Mouse (Mus musculus) midbrain, embryonic 16.5 days (tissue): ENCODE measurements around the gene Atp6v0e. TPM values are rescaled to one million over a fixed set of nuclear protein-coding genes. Genes with fewer than 3 reads are reported as not detected.

Experiments
- ATAC-seq: fragments of 200-750 bp; cut with Nextera tagmentation; 2 replicates; pipeline ENCODE4 v1.8.0; 2017; ENCODE audit warnings: moderate TSS enrichment
- H3K27ac ChIP-seq: fragments of 300-500 bp; sonication (generic); 2 replicates; pipeline ENCODE4 v1.5.1; 2014; ENCODE audit warnings: mild to moderate bottlenecking, low read length, mixed read lengths
- H3K27me3 ChIP-seq: fragments of 300-500 bp; sonication (generic); 2 replicates; pipeline ENCODE4 v1.6.1; 2014; ENCODE audit warnings: low read depth, low read length, mixed read lengths; ENCODE audit not compliant: control insufficient read depth, insufficient read depth
- H3K36me3 ChIP-seq: fragments of 300-500 bp; sonication (generic); 2 replicates; pipeline ENCODE4 v1.6.1; 2014; ENCODE audit warnings: mild to moderate bottlenecking, low read length, moderate library complexity, mixed read lengths; ENCODE audit not compliant: control insufficient read depth, insufficient read depth
- H3K4me1 ChIP-seq: fragments of 300-500 bp; sonication (generic); 2 replicates; pipeline ENCODE4 v1.6.1; 2014; ENCODE audit warnings: mild to moderate bottlenecking, low read length, mixed read lengths; ENCODE audit not compliant: control insufficient read depth, insufficient read depth
- H3K4me2 ChIP-seq: fragments of 300-500 bp; sonication (generic); 2 replicates; pipeline ENCODE4 v1.6.1; 2014; ENCODE audit warnings: mild to moderate bottlenecking, low read length, mixed read lengths
- H3K4me3 ChIP-seq: fragments of 300-500 bp; sonication (generic); 2 replicates; pipeline ENCODE4 v1.5.1; 2014; ENCODE audit warnings: low read depth, mild to moderate bottlenecking, low read length, moderate library complexity, mixed read lengths
- H3K9ac ChIP-seq: fragments of 300-500 bp; sonication (generic); 2 replicates; pipeline ENCODE4 v1.6.1; 2014; ENCODE audit warnings: low read depth, low read length, mixed read lengths
- H3K9me3 ChIP-seq: fragments of 300-500 bp; sonication (generic); replicated peaks from 2 replicates; pipeline ENCODE4 v1.6.1; 2014; ENCODE audit warnings: mild to moderate bottlenecking, low read length, mixed read lengths; ENCODE audit not compliant: control insufficient read depth, poor library complexity, severe bottlenecking
- WGBS: fragments of 180-500 bp; shearing (Covaris S2); extraction: QIAGEN DNeasy Blood & Tissue Kit; methylation state at CpG from one replicate; pipeline ENCODE4 v1.1.7; 2014; 5-methylcytosine and 5-hydroxymethylcytosine counted together
- polyA plus RNA-seq: library from polyadenylated mRNA; unstranded; fragments of >200 nt; fragmentation: Nextera tagmentation; extraction: Ambion mirVana; gene quantifications from 2 replicates; pipeline ENCODE4 v1.2.1, GENCODE M21; 2015

Atp6v0e gene
- polyA plus RNA-seq, 1 experiment from 2014 or later = 83.0 TPM

DNA sequence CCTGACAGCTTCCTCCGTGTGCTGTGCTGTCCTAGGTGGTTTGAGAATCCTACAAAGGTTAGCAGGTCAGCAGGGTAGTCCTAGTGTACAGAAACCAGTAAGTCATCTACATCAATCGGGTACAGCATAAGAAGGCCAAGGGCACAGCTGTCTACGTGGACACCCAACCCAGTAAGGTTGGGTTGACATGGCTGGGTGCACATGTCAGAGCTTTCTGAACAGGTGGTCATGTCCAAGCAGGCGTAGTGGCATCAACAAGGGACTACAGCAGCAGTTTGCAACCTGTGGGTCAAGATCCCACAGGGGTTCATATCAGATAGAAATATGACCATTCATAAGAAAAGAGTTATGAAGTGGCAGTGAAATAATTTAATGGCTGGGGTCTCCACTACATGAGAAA, 2.6 kb downstream of the Atp6v0e start:
- Histone ChIP-seq H3K4me1 (peaks cover 6% of the 10 kb centered on the region), H3K9ac (no peak overlapping the region), H3K27ac (no peak overlapping the region), H3K4me2 (no peak overlapping the region), H3K36me3 (no peaks in the 10 kb centered on the region), H3K4me3 (no peak overlapping the region), H3K9me3 (no peaks in the 10 kb centered on the region), H3K27me3 (no peaks in the 10 kb centered on the region)
- ATAC-seq = no peak
- 88% methylated on average over 4 of the region's 4 CpGs for WGBS

DNA sequence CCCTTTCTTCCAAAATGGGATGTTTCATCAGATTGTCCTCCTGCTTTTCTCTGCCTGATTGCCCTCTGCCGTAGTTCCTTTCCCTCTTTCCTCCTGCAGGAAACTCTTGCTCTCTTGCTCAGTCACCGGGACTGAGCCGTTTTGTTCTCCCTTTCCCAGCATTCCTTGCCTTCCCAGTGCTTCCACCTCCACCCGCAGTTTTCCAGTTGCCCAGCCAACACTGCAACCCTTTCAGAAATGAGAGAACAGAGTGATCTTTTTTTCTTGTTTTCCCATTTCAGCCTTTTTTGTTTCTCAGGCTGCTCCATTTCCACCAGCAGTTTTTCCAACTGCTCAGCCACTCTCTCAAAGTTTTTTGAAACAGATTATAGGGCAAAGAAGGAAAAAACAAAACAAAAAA, 8.2 kb downstream of the Atp6v0e start:
- no peak overlapping the region for H3K4me3 ChIP-seq
- no peaks in the 10 kb centered on the region for H3K4me1 ChIP-seq
- H3K27me3 ChIP-seq = peaks cover 8% of the 10 kb centered on the region
- no peak overlapping the region for H3K4me2 ChIP-seq
- 52% methylated on average over 4 of the region's 4 CpGs for whole genome bisulfite sequencing
- H3K9ac ChIP-seq = no peak overlapping the region
- no peak for ATAC-seq
- H3K9me3 ChIP-seq = no peaks in the 10 kb centered on the region
- no peak overlapping the region for H3K27ac ChIP-seq
- H3K36me3 ChIP-seq = no peaks in the 10 kb centered on the region

DNA sequence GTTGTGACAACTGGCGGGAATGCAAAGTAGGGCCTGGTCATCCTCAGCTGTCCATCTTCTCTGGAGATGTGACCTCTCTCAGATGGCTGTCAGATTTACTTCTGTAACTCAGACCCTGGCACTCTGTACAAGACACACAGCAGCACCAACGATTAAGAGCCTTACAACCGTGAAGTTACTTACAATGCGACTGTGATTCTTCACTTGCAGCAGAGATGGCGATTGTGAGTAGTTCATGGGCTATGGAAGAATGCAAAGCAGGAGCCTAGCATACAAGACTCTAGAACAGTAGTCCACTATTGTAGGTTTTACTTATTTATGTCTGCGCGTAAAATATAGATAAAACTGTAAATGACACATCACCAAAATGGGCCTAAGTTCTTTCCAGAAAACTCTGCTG, 12.8 kb downstream of the Atp6v0e start:
- Histone ChIP-seq H3K9me3 (no peaks in the 10 kb centered on the region), H3K36me3 (no peaks in the 10 kb centered on the region), H3K27me3 (peaks cover 8% of the 10 kb centered on the region), H3K27ac (peak overlapping the region; percentile 91), H3K4me1 (peaks cover 22% of the 10 kb centered on the region), H3K9ac (peak overlapping the region; percentile 87), H3K4me2 (peak overlapping the region; percentile 87), H3K4me3 (peak overlapping the region; percentile 84)
- peak; percentile 71 for ATAC-seq
- 18% methylated on average over 7 of the region's 7 CpGs for WGBS

DNA sequence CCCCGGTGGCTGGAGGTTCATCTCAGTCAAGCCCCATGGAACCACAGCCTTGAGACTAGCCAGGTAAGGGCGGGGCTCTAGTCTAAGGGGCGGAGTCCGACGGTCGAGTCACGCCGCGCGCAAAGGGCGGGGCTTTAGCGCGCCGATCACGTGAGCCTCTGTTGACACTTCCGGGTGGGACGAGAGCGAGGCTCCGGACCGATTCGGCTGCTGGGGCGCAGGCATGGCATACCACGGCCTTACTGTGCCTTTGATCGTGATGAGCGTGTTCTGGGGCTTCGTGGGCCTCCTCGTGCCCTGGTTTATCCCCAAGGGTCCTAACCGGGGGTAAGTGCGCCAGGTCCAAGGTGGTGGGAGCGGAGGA, 13.2 kb downstream of the Atp6v0e start:
- Histone ChIP-seq H3K27me3 (peaks cover 8% of the 10 kb centered on the region), H3K4me2 (peak overlapping the region; percentile 87), H3K9ac (peak overlapping the region; percentile 87), H3K4me1 (peaks cover 22% of the 10 kb centered on the region), H3K9me3 (no peaks in the 10 kb centered on the region), H3K27ac (peak overlapping the region; percentile 91), H3K4me3 (peak overlapping the region; percentile 84), H3K36me3 (no peaks in the 10 kb centered on the region)
- under 1% methylated on average over 30 of the region's 30 CpGs for WGBS
- peak; percentile 94 for ATAC-seq

DNA sequence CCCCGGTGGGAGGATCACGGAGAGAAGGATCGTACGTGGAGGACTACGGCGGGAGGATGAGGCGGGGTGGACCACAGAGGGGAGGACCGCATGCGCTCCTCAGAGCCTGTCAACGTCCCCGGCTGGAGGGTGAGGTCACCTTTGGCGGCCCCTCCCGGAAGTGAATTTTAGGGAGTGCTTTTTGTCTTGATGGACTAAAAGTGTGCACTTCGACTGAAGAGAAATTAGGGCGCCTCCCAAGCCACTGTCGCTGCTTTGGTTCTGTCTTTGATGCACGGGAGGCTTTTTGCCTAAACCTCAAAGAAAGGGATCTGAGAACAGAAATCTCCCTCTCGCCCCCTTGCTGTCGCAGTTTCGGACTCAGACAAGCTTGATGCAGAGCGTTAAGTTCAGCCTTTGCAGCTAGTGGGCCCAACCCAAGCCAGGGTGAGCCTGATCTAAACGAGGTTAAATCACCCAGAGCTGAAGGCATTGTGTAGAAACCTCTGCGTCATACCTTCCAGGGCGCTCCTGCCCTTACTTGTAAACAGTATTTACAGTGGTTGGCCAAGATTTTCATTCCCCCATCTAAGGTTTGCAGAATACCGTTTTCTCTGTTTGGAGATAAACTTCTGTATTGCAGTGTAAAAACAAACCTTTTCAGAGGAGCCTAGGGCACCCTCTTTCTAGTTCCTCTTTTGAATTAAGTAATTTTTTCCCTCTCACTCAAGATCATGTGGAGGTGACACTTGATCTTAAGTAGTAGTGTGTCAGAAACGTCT, 13.8 kb downstream of the Atp6v0e start:
- Histone ChIP-seq H3K4me1 (peaks cover 22% of the 10 kb centered on the region), H3K27ac (peak overlapping the region; percentile 91), H3K27me3 (peaks cover 8% of the 10 kb centered on the region), H3K4me2 (peak overlapping the region; percentile 87), H3K9ac (peak overlapping the region; percentile 87), H3K36me3 (no peaks in the 10 kb centered on the region), H3K4me3 (peak overlapping the region; percentile 84), H3K9me3 (no peaks in the 10 kb centered on the region)
- 4% methylated on average over 26 of the region's 26 CpGs for WGBS
- ATAC-seq = peak; percentile 92

DNA sequence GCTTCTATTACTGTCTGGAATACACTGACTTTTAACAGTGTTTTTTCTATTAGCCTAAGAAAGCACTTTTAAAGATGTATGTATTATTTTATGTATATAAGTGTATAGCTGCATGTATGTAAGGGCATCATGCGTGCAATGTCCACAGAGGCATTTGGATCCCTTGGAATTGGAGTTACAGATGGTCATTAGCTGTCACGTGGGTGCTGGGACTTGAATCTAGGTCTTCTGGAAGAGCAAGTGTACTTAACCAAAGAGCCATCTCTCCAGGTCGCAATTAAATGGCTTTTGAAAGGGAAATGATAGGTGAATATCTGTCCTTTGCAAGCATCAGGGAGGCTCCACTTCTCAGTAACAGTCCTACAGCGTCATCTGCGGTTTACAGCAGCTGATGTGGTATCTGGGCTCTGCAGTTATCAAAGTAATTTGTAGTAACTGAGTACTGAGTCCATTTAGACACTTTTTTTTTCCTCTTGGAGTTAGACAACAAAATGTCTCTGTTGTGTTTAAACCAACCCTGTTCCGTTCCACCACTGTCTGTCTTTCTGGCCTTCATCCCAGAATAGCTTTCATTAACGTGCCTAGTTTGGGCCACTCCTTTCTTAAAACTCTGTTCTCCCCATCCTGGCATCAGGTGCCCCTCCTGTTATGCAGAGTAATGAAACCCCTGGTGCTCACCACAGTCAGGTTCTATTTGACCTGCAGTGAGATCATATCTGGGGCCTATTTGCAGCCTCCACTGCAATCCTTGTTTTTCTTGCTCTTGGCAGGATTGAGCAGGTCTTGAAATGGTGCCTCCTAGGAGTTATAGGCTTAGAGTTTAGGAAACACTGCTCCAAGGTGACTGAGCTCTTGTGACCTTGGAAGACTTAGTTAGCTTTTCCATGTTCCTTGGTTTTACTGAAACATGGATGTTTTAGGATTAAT, 14.9 kb downstream of the Atp6v0e start:
- WGBS = 89% methylated on average over 7 of the region's 7 CpGs
- Histone ChIP-seq H3K4me2 (peak overlapping the region; percentile 87), H3K9ac (peak overlapping the region; percentile 13; the same call in 1 of the 2 replicates), H3K4me3 (peak overlapping the region; percentile 10; the same call in 1 of the 2 replicates), H3K27me3 (peaks cover 3% of the 10 kb centered on the region), H3K4me1 (peaks cover 22% of the 10 kb centered on the region), H3K9me3 (no peaks in the 10 kb centered on the region), H3K36me3 (peaks cover under 1% of the 10 kb centered on the region; the same call in 1 of the 2 replicates), H3K27ac (no peak overlapping the region)
- no peak for ATAC-seq

DNA sequence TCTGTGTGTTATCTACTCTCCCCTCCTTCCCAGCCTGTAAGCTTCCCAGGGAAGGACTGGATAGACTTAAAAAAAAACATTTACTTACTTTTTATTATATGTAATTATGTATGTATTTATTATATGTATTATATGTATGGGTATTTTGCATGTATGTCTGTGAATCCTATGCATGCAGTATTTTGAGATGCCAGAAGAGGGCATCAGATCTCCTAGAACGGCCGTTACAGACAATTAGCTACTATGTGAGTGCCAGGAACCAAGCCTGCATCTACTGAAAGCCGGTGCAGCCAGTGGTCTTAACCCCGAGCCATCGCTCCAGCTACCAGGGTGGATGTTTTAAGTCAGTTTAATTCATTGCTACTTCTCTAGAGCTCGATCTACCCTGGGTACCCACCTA, 18.2 kb downstream of the Atp6v0e start:
- WGBS = 89% methylated on average over 6 of the region's 6 CpGs
- no peak for ATAC-seq

DNA sequence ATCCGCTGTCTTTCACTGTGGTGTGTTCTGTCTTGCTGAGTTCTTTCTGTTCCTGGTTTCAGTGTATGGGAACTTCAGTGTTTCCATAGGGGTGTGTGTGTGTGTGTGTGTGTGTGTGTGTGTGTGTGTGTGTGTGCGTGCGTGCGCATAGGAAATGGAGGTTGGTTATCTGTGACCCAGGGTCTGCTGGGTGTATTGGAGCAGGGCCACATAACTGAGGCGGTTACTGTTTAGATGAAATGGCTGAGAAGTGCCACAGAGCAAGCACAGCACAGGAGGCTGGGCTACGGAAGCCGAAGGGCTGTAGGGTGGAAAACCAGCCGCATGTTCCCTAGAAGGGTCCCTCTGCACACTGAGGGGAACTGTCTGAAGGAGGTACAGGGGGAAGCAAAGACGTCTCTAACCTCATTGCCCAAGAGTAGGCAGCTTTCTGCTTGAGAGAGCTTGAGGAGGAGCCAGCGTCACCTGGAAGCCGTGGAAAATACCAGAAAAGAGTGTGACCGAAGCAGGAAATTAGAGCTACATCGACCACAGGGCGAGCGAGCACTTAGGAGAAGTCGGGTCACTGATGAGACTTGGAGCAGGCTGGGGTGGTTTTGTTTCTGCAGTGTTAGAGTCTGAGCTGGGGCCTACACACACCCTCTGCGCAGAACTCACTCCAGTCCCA, 23.4 kb downstream of the Atp6v0e start:
- WGBS = 93% methylated on average over 17 of the region's 17 CpGs
- Histone ChIP-seq H3K4me2 (no peak overlapping the region), H3K4me1 (peaks cover 10% of the 10 kb centered on the region), H3K9ac (no peak overlapping the region), H3K27me3 (no peaks in the 10 kb centered on the region), H3K4me3 (no peak overlapping the region), H3K9me3 (no peaks in the 10 kb centered on the region), H3K27ac (no peak overlapping the region), H3K36me3 (peaks cover 20% of the 10 kb centered on the region)
- no peak for ATAC-seq

More for the DNA sequence above, 18.2 kb downstream of the Atp6v0e start:
- no peak overlapping the region for H3K9ac ChIP-seq
- no peaks in the 10 kb centered on the region for H3K9me3 ChIP-seq
- no peak overlapping the region for H3K4me2 ChIP-seq
- peaks cover 22% of the 10 kb centered on the region for H3K4me1 ChIP-seq
- H3K27me3 ChIP-seq = no peaks in the 10 kb centered on the region
- H3K27ac ChIP-seq = no peak overlapping the region
- peaks cover 20% of the 10 kb centered on the region for H3K36me3 ChIP-seq
- no peak overlapping the region for H3K4me3 ChIP-seq
